In the genomic region with DNA sequence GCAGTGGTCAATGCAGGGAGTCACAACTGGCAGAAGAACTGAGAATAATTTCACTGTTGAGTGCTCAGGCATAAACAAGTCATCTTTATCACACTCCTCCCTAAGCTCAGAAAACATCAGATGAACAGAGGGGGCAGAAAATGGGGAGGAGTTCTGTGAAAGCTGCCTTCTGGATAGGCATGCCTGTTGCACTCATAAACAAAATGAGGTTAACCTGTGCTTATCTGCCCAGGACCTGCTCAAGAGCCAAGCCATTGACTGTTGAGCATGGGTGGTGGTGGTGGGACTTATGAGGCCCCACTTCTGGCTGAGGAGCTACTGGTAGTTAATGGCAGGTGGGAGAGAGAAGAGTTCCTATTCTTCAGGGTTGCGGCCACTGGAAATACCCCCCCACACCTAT, we compare ENCODE assay signal across 18 mouse cellular contexts.
"Had no signal": no experiment of that assay in that cellular context is flagged by ENCODE, and none has a peak within 500 bp of the region (broad histone marks: within the 10 kb centered on the region; RNA-seq: fewer than 3 reads in every experiment).

No protein-coding gene starts in this region.

- H3K36me3 ChIP-seq: intestine, embryonic 15.5 days; kidney, embryonic 15.5 days; limb, embryonic 10.5 days; limb, embryonic 13.5 days had no signal

- H3K4me3 ChIP-seq: intestine, embryonic 15.5 days; kidney, embryonic 15.5 days; limb, embryonic 10.5 days; limb, embryonic 13.5 days; megakaryocyte, embryonic 14.5 days had no signal

- H3K4me1 ChIP-seq: intestine, embryonic 15.5 days; kidney, embryonic 15.5 days; limb, embryonic 10.5 days; limb, embryonic 13.5 days had no signal

- DNase-seq: kidney, adult 11 months; kidney, adult 8-10 months; kidney, postnatal 10 days; kidney, postnatal 4 days; lung, embryonic 14.5 days; midbrain, embryonic 14.5 days; right cerebral cortex, postnatal 4 days; thymus, adult 2 months; thymus, postnatal 25 days had no signal

- H3K27me3 ChIP-seq: megakaryocyte, embryonic 14.5 days had no signal

- H3K9ac ChIP-seq: intestine, embryonic 15.5 days; kidney, embryonic 15.5 days; limb, embryonic 13.5 days; lung, embryonic 14.5 days had no signal

- ATAC-seq: intestine, embryonic 15.5 days; lung, postnatal 0 days had no signal

- H3K9me3 ChIP-seq: intestine, embryonic 15.5 days; kidney, embryonic 15.5 days; limb, embryonic 10.5 days; limb, embryonic 13.5 days; megakaryocyte, embryonic 14.5 days had no signal

- H3K4me2 ChIP-seq: intestine, embryonic 15.5 days; kidney, embryonic 15.5 days; limb, embryonic 13.5 days; lung, embryonic 14.5 days; midbrain, embryonic 11.5 days had no signal

- H3K27ac ChIP-seq: intestine, embryonic 15.5 days; kidney, embryonic 15.5 days; limb, embryonic 10.5 days; limb, embryonic 13.5 days; macrophage; stomach, postnatal 0 days had no signal
